Mouse (Mus musculus) lung, embryonic 15.5 days (tissue): ENCODE results near the gene Olfr373. TPM values are rescaled to one million over a fixed set of nuclear protein-coding genes. Genes with fewer than 3 reads are reported as not detected.
A peak's percentile ranks its signal among the peaks of the same experiment; 100 is the strongest.

ENCODE experiments used
- ATAC-seq: fragments of 200-750 bp; cut with Nextera tagmentation; 2 replicates; pipeline ENCODE4 v1.8.0; 2017; ENCODE audit warnings: moderate number of reproducible peaks, borderline replicate concordance; ENCODE audit not compliant: low FRiP score, low TSS enrichment; ENCODE audit errors: extremely low read depth
- H3K27ac ChIP-seq: fragments of 300-500 bp; sonication (generic); 2 replicates; pipeline ENCODE4 v1.5.1; 2015; ENCODE audit warnings: moderate library complexity, mild to moderate bottlenecking, inconsistent platforms
- H3K27me3 ChIP-seq: fragments of 300-500 bp; sonication (generic); 2 replicates; pipeline ENCODE4 v1.6.1; 2015; ENCODE audit warnings: inconsistent platforms
- H3K36me3 ChIP-seq: fragments of 300-500 bp; sonication (generic); 2 replicates; pipeline ENCODE4 v1.6.1; 2015; ENCODE audit warnings: inconsistent platforms
- H3K4me1 ChIP-seq: fragments of 300-500 bp; sonication (generic); 2 replicates; pipeline ENCODE4 v1.6.1; 2015; ENCODE audit warnings: inconsistent platforms
- H3K4me2 ChIP-seq: fragments of 300-500 bp; sonication (generic); 2 replicates; pipeline ENCODE4 v1.6.1; 2015; ENCODE audit warnings: inconsistent platforms, mild to moderate bottlenecking, moderate library complexity
- H3K4me3 ChIP-seq: fragments of 300-500 bp; sonication (generic); 2 replicates; pipeline ENCODE4 v1.5.1; 2015; ENCODE audit warnings: mild to moderate bottlenecking, inconsistent platforms
- H3K9ac ChIP-seq: fragments of 300-500 bp; sonication (generic); 2 replicates; pipeline ENCODE4 v1.6.1; 2015; ENCODE audit warnings: inconsistent platforms
- H3K9me3 ChIP-seq: fragments of 300-500 bp; sonication (generic); 2 replicates; pipeline ENCODE4 v1.6.1; 2016; ENCODE audit warnings: inconsistent platforms
- WGBS: fragments of 180-500 bp; shearing (Covaris S2); methylation state at CpG from one replicate; pipeline ENCODE4 v1.1.7; 2015; 5-methylcytosine and 5-hydroxymethylcytosine counted together
- polyA plus RNA-seq: library from polyadenylated mRNA; unstranded; fragments of >200 nt; fragmentation: Nextera tagmentation; extraction: Ambion mirVana; gene quantifications from 2 replicates; pipeline ENCODE4 v1.2.1, GENCODE M21; 2015

The Olfr373 gene
- polyA plus RNA-seq, 1 experiment from 2014 or later, result not detected

GRCm38 (mm10) chr8:72134756-72135445, 51.9 kb downstream of the Olfr373 start, which contains the start of gene Tpm4:
Gene Tpm4 (plus strand): TSS chr8:72134975.
- H3K4me3 ChIP-seq, result peak within 1 kb of the TSS; percentile 86
- peak; percentile 83 for ATAC-seq
- H3K27me3 ChIP-seq, result no peaks in the 10 kb centered on the region
- peak within 1 kb of the TSS; percentile 99 for H3K9ac ChIP-seq
- peaks cover 34% of the 10 kb centered on the region for H3K4me1 ChIP-seq
- H3K27ac ChIP-seq, result peak within 1 kb of the TSS; percentile 100
- no peaks in the 10 kb centered on the region for H3K9me3 ChIP-seq
- H3K4me2 ChIP-seq, result peak within 1 kb of the TSS; percentile 70
- 1% methylated on average over 39 of the region's 49 CpGs for WGBS
- H3K36me3 ChIP-seq, result peaks cover 23% of the 10 kb centered on the region

GRCm38 (mm10) chr8:72135446-72136301, 52.7 kb downstream of the Olfr373 start:
- peak overlapping the region; percentile 86 for H3K4me3 ChIP-seq
- H3K9me3 ChIP-seq, result no peaks in the 10 kb centered on the region
- WGBS, result under 1% methylated on average over 44 of the region's 62 CpGs
- H3K4me1 ChIP-seq, result peaks cover 34% of the 10 kb centered on the region
- peak overlapping the region; percentile 70 for H3K4me2 ChIP-seq
- peak overlapping the region; percentile 100 for H3K27ac ChIP-seq
- ATAC-seq, result peak; percentile 53
- peaks cover 30% of the 10 kb centered on the region for H3K36me3 ChIP-seq
- H3K27me3 ChIP-seq, result no peaks in the 10 kb centered on the region
- peak overlapping the region; percentile 99 for H3K9ac ChIP-seq

- peak overlapping the region; percentile 86 for H3K4me3 ChIP-seq
- peaks cover 37% of the 10 kb centered on the region for H3K36me3 ChIP-seq
- H3K27ac ChIP-seq, result peak overlapping the region; percentile 100
- under 1% methylated on average over 18 of the region's 18 CpGs for WGBS
- ATAC-seq, result peak; percentile 78
- peak overlapping the region; percentile 70 for H3K4me2 ChIP-seq
- peaks cover 34% of the 10 kb centered on the region for H3K4me1 ChIP-seq
- no peaks in the 10 kb centered on the region for H3K27me3 ChIP-seq
- peak overlapping the region; percentile 99 for H3K9ac ChIP-seq
- no peaks in the 10 kb centered on the region for H3K9me3 ChIP-seq
Observed at GRCm38 (mm10) chr8:72136302-72136978, 53.5 kb downstream of the Olfr373 start.

GRCm38 (mm10) chr8:72137431-72137830, 54.5 kb downstream of the Olfr373 start:
- peak overlapping the region; percentile 100 for H3K27ac ChIP-seq
- 0 out of 2 replicates have a peak overlapping the region, but pooled peaks have one; percentile 15 for H3K9ac ChIP-seq

DNA sequence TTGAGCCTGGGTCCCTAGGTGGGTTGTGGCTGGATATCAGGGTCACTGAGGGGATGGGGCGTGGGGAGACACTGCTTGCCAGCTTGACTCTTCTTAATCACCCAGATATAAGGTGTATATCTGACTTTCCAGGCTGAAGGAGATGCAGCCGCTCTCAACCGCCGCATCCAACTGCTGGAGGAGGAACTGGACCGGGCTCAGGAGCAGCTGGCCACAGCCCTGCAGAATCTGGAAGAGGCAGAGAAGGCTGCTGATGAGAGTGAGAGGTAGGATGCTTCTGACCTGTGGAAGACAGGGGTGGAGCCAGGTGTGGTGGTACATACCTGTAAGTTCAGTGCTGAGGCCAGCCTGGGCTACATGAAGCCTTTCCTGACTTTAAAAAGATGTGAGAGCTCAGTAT, 55.5 kb downstream of the Olfr373 start:
- Histone ChIP-seq H3K4me3 (no peak overlapping the region), H3K4me1 (peaks cover 21% of the 10 kb centered on the region), H3K36me3 (peaks cover 57% of the 10 kb centered on the region), H3K9ac (no peak overlapping the region), H3K27me3 (no peaks in the 10 kb centered on the region), H3K4me2 (no peak overlapping the region), H3K9me3 (no peaks in the 10 kb centered on the region), H3K27ac (no peak overlapping the region)
- WGBS, result 94% methylated on average over 5 of the region's 5 CpGs
- ATAC-seq, result no peak

More at GRCm38 (mm10) chr8:72137431-72137830, 54.5 kb downstream of the Olfr373 start:
- no peaks in the 10 kb centered on the region for H3K9me3 ChIP-seq
- ATAC-seq, result no peak
- H3K27me3 ChIP-seq, result no peaks in the 10 kb centered on the region
- H3K4me1 ChIP-seq, result peaks cover 31% of the 10 kb centered on the region
- peak overlapping the region; percentile 86 for H3K4me3 ChIP-seq
- 66% methylated on average over 2 of the region's 2 CpGs for WGBS
- peak overlapping the region; percentile 70 for H3K4me2 ChIP-seq
- H3K36me3 ChIP-seq, result peaks cover 47% of the 10 kb centered on the region

DNA sequence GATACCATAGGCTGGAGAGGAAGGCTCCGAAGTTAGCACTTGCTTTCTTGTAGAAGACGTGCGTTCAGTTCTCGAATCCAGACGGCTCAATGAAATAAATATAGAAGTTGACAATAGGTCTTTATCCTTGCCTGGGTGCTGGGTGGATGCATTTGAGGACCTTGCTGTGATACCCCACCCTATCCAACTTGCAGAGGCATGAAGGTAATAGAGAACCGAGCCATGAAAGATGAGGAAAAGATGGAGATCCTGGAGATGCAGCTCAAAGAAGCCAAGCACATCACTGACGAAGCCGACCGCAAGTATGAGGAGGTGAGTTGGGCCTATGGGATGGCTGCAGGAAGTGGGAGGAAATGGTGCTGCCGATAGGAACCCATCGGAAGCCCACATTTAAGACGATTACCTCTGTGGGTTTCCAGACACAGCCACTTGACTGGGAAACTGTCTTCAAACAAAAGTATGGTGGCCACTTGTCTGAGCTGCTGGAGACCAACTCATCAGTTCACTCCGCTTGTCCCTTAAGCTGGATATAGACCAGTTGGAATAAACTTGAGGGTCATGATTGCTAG, 60.4 kb downstream of the Olfr373 start:
- no peak overlapping the region for H3K27ac ChIP-seq
- no peaks in the 10 kb centered on the region for H3K4me1 ChIP-seq
- no peak overlapping the region for H3K4me2 ChIP-seq
- ATAC-seq, result no peak
- no peak overlapping the region for H3K4me3 ChIP-seq
- no peaks in the 10 kb centered on the region for H3K27me3 ChIP-seq
- H3K9ac ChIP-seq, result no peak overlapping the region
- peaks cover 97% of the 10 kb centered on the region for H3K36me3 ChIP-seq
- no peaks in the 10 kb centered on the region for H3K9me3 ChIP-seq
- WGBS, result 87% methylated on average over 13 of the region's 13 CpGs

GRCm38 (mm10) chr8:72144345-72144975, 61.5 kb downstream of the Olfr373 start:
- ATAC-seq, result no peak
- 84% methylated on average over 5 of the region's 5 CpGs for WGBS
- peaks cover 94% of the 10 kb centered on the region for H3K36me3 ChIP-seq
- H3K4me2 ChIP-seq, result no peak overlapping the region
- H3K4me1 ChIP-seq, result no peaks in the 10 kb centered on the region
- no peak overlapping the region for H3K4me3 ChIP-seq
- H3K27me3 ChIP-seq, result no peaks in the 10 kb centered on the region
- no peaks in the 10 kb centered on the region for H3K9me3 ChIP-seq
- H3K27ac ChIP-seq, result no peak overlapping the region
- H3K9ac ChIP-seq, result no peak overlapping the region

DNA sequence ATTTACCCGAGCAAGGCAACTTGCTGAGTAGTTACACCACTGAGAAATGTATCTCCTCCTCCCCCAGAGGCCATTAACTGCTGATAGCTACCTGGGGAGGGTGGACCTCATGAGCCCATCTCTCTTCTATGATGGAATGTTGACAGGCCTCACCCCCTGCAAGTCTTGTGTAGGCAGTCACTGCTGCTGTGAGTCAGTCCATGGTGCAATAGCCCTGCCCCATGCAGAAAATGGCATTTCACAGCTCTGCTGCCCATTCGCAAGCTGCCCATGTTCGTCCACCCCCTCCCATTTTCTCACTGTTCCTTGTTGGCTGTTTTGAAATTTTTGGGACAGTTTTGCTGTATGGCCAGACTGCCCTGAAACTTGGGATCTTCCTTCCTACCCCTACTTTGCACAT, 62.5 kb downstream of the Olfr373 start:
- no peak overlapping the region for H3K9ac ChIP-seq
- peaks cover 94% of the 10 kb centered on the region for H3K36me3 ChIP-seq
- H3K4me2 ChIP-seq, result no peak overlapping the region
- H3K27ac ChIP-seq, result no peak overlapping the region
- H3K4me1 ChIP-seq, result no peaks in the 10 kb centered on the region
- ATAC-seq, result no peak; the same call in 1 of the 2 replicates
- no peak overlapping the region for H3K4me3 ChIP-seq
- no peaks in the 10 kb centered on the region for H3K9me3 ChIP-seq
- WGBS, result 83% methylated on average over 3 of the region's 3 CpGs
- no peaks in the 10 kb centered on the region for H3K27me3 ChIP-seq

GRCm38 (mm10) chr8:72146056-72146455, 63.1 kb downstream of the Olfr373 start:
- no peak for ATAC-seq
- 62% methylated on average over 1 of the region's 1 CpGs for WGBS
- H3K27ac ChIP-seq, result no peak overlapping the region

GRCm38 (mm10) chr8:72146556-72146955, 63.6 kb downstream of the Olfr373 start:
- H3K4me1 ChIP-seq, result no peaks in the 10 kb centered on the region
- no peaks in the 10 kb centered on the region for H3K9me3 ChIP-seq
- H3K4me2 ChIP-seq, result no peak overlapping the region
- no peak for ATAC-seq
- no peak overlapping the region for H3K4me3 ChIP-seq
- H3K36me3 ChIP-seq, result peaks cover 95% of the 10 kb centered on the region
- no peaks in the 10 kb centered on the region for H3K27me3 ChIP-seq
- H3K9ac ChIP-seq, result no peak overlapping the region
- no peak overlapping the region for H3K27ac ChIP-seq
- 81% methylated on average over 3 of the region's 3 CpGs for WGBS

More at GRCm38 (mm10) chr8:72146056-72146455, 63.1 kb downstream of the Olfr373 start:
- Histone ChIP-seq H3K9ac (no peak overlapping the region), H3K9me3 (no peaks in the 10 kb centered on the region), H3K4me1 (no peaks in the 10 kb centered on the region), H3K36me3 (peaks cover 95% of the 10 kb centered on the region), H3K4me3 (no peak overlapping the region), H3K4me2 (no peak overlapping the region), H3K27me3 (no peaks in the 10 kb centered on the region)

GRCm38 (mm10) chr8:72147266-72147665, 64.3 kb downstream of the Olfr373 start:
- no peak for ATAC-seq
- Histone ChIP-seq H3K27ac (no peak overlapping the region), H3K4me1 (no peaks in the 10 kb centered on the region), H3K9ac (no peak overlapping the region), H3K36me3 (peaks cover 95% of the 10 kb centered on the region), H3K4me3 (no peak overlapping the region), H3K27me3 (no peaks in the 10 kb centered on the region), H3K9me3 (no peaks in the 10 kb centered on the region), H3K4me2 (no peak overlapping the region)
- 54% methylated on average over 2 of the region's 2 CpGs for WGBS
